Mouse (Mus musculus) embryonic facial prominence, embryonic 15.5 days (tissue): ENCODE data around the gene Ube2v1. TPM values are rescaled to one million over a fixed set of nuclear protein-coding genes. Genes with fewer than 3 reads are reported as not detected.

Source experiments
- ATAC-seq: fragments of 200-750 bp; cut with Nextera tagmentation; 2 replicates; pipeline ENCODE4 v1.8.0; 2017; ENCODE audit warnings: low read depth, moderate TSS enrichment; ENCODE audit not compliant: insufficient number of reproducible peaks, low FRiP score, low TSS enrichment
- H3K27ac ChIP-seq: fragments of 300-500 bp; sonication (generic); replicated peaks from 2 replicates; pipeline ENCODE4 v1.5.1; 2015; ENCODE audit warnings: mild to moderate bottlenecking, inconsistent platforms
- H3K27me3 ChIP-seq: fragments of 300-500 bp; sonication (generic); 2 replicates; pipeline ENCODE4 v1.6.1; 2015; ENCODE audit warnings: inconsistent platforms
- H3K36me3 ChIP-seq: fragments of 300-500 bp; sonication (generic); 2 replicates; pipeline ENCODE4 v1.6.1; 2015; ENCODE audit warnings: mild to moderate bottlenecking, inconsistent platforms
- H3K4me1 ChIP-seq: fragments of 300-500 bp; sonication (generic); 2 replicates; pipeline ENCODE4 v1.6.1; 2015; ENCODE audit warnings: inconsistent platforms
- H3K4me2 ChIP-seq: fragments of 300-500 bp; sonication (generic); replicated peaks from 2 replicates; pipeline ENCODE4 v1.6.1; 2015; ENCODE audit warnings: mild to moderate bottlenecking, inconsistent platforms
- H3K4me3 ChIP-seq: fragments of 300-500 bp; sonication (generic); replicated peaks from 2 replicates; pipeline ENCODE4 v1.5.1; 2015; ENCODE audit warnings: mild to moderate bottlenecking, inconsistent platforms
- H3K9ac ChIP-seq: fragments of 300-500 bp; sonication (generic); 2 replicates; pipeline ENCODE4 v1.6.1; 2015; ENCODE audit warnings: inconsistent platforms
- H3K9me3 ChIP-seq: fragments of 300-500 bp; sonication (generic); replicated peaks from 2 replicates; pipeline ENCODE4 v1.6.1; 2016; ENCODE audit warnings: inconsistent platforms
- WGBS: fragments of 180-500 bp; shearing (Covaris S2); methylation state at CpG from one replicate; pipeline ENCODE4 v1.1.7; 2015; 5-methylcytosine and 5-hydroxymethylcytosine counted together
- polyA plus RNA-seq: library from polyadenylated mRNA; unstranded; fragments of >200 nt; fragmentation: Nextera tagmentation; extraction: Ambion mirVana; gene quantifications from 2 replicates; pipeline ENCODE4 v1.2.1, GENCODE M21; 2015

Gene Ube2v1
- polyA plus RNA-seq, 1 experiment from 2014 or later = 294 TPM

DNA sequence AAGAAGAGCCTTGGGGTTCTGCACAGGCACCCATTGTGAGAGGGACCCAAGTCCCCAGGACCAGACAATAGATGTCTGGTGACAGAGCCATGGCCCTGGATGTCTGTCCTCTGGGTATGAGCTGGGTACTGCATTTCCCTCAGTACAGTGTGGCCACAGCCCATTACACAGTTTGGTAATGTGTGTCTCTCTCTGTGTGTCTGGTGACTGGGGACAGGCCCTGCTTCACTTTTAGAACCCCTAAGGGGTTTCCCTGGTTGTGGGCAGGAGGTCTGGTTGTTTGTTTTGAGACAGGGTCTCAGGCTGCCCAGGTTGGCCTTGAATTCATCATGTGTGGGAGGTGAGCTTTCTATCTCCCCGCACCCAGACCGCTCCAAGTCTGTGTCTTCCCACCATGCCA, 46.6 kb downstream of the Ube2v1 start:
- H3K27me3 ChIP-seq = no peaks in the 10 kb centered on the region
- peaks cover 59% of the 10 kb centered on the region for H3K4me1 ChIP-seq
- no peak for ATAC-seq
- no peak overlapping the region for H3K4me3 ChIP-seq
- no peaks in the 10 kb centered on the region for H3K9me3 ChIP-seq
- H3K4me2 ChIP-seq = no peak overlapping the region
- no peaks in the 10 kb centered on the region for H3K36me3 ChIP-seq
- 54% methylated on average over 2 of the region's 2 CpGs for WGBS
- no peak overlapping the region for H3K9ac ChIP-seq
- H3K27ac ChIP-seq = no peak overlapping the region

- Histone ChIP-seq H3K9me3 (no peaks in the 10 kb centered on the region), H3K4me2 (no peak overlapping the region), H3K36me3 (no peaks in the 10 kb centered on the region), H3K27ac (peak overlapping the region; percentile 73), H3K27me3 (no peaks in the 10 kb centered on the region), H3K4me1 (peaks cover 50% of the 10 kb centered on the region), H3K9ac (no peak overlapping the region), H3K4me3 (no peak overlapping the region)
- 21% methylated on average over 10 of the region's 10 CpGs for WGBS
- no peak for ATAC-seq
Observed at GRCm38 (mm10) chr2:167583161-167583952, 48.5 kb downstream of the Ube2v1 start.

- WGBS = 36% methylated on average over 5 of the region's 5 CpGs
- Histone ChIP-seq H3K9ac (no peak overlapping the region), H3K27ac (no peak overlapping the region), H3K4me2 (no peak overlapping the region), H3K36me3 (no peaks in the 10 kb centered on the region), H3K4me3 (no peak overlapping the region), H3K27me3 (no peaks in the 10 kb centered on the region), H3K4me1 (peaks cover 26% of the 10 kb centered on the region), H3K9me3 (no peaks in the 10 kb centered on the region)
- ATAC-seq = no peak
Observed at GRCm38 (mm10) chr2:167578521-167578920, 53.4 kb downstream of the Ube2v1 start.

- Histone ChIP-seq H3K9me3 (no peaks in the 10 kb centered on the region), H3K36me3 (no peaks in the 10 kb centered on the region), H3K4me1 (peaks cover 17% of the 10 kb centered on the region; the same call in 1 of the 2 replicates), H3K4me3 (no peak overlapping the region), H3K9ac (no peak overlapping the region), H3K27me3 (no peaks in the 10 kb centered on the region), H3K4me2 (no peak overlapping the region), H3K27ac (no peak overlapping the region; the same call in 1 of the 2 replicates)
- ATAC-seq = no peak
- 48% methylated on average over 9 of the region's 9 CpGs for WGBS
Observed at GRCm38 (mm10) chr2:167577186-167577785, 54.6 kb downstream of the Ube2v1 start.

- H3K9me3 ChIP-seq = no peaks in the 10 kb centered on the region
- no peak overlapping the region for H3K9ac ChIP-seq
- H3K4me3 ChIP-seq = no peak overlapping the region
- H3K27ac ChIP-seq = no peak overlapping the region
- peaks cover 25% of the 10 kb centered on the region; the same call in 1 of the 2 replicates for H3K4me1 ChIP-seq
- no peaks in the 10 kb centered on the region for H3K36me3 ChIP-seq
- no peak overlapping the region for H3K4me2 ChIP-seq
- no peaks in the 10 kb centered on the region for H3K27me3 ChIP-seq
- 77% methylated on average over 8 of the region's 8 CpGs for WGBS
- no peak for ATAC-seq
Observed at GRCm38 (mm10) chr2:167576121-167576620, 55.7 kb downstream of the Ube2v1 start.

- no peak overlapping the region for H3K9ac ChIP-seq
- H3K36me3 ChIP-seq = no peaks in the 10 kb centered on the region
- H3K4me2 ChIP-seq = no peak overlapping the region
- ATAC-seq = no peak
- H3K27ac ChIP-seq = no peak overlapping the region
- H3K4me1 ChIP-seq = peaks cover 31% of the 10 kb centered on the region
- no peak overlapping the region for H3K4me3 ChIP-seq
- H3K27me3 ChIP-seq = no peaks in the 10 kb centered on the region
- WGBS = 72% methylated on average over 7 of the region's 7 CpGs
- no peaks in the 10 kb centered on the region for H3K9me3 ChIP-seq
Observed at GRCm38 (mm10) chr2:167575581-167575980, 56.3 kb downstream of the Ube2v1 start.

GRCm38 (mm10) chr2:167574814-167575213, 57.1 kb downstream of the Ube2v1 start:
- 53% methylated on average over 9 of the region's 9 CpGs for WGBS
- Histone ChIP-seq H3K4me2 (no peak overlapping the region), H3K27ac (no peak overlapping the region; the same call in 1 of the 2 replicates), H3K9ac (no peak overlapping the region), H3K27me3 (no peaks in the 10 kb centered on the region), H3K4me3 (no peak overlapping the region), H3K36me3 (no peaks in the 10 kb centered on the region), H3K4me1 (peaks cover 39% of the 10 kb centered on the region), H3K9me3 (no peaks in the 10 kb centered on the region)
- no peak for ATAC-seq

DNA sequence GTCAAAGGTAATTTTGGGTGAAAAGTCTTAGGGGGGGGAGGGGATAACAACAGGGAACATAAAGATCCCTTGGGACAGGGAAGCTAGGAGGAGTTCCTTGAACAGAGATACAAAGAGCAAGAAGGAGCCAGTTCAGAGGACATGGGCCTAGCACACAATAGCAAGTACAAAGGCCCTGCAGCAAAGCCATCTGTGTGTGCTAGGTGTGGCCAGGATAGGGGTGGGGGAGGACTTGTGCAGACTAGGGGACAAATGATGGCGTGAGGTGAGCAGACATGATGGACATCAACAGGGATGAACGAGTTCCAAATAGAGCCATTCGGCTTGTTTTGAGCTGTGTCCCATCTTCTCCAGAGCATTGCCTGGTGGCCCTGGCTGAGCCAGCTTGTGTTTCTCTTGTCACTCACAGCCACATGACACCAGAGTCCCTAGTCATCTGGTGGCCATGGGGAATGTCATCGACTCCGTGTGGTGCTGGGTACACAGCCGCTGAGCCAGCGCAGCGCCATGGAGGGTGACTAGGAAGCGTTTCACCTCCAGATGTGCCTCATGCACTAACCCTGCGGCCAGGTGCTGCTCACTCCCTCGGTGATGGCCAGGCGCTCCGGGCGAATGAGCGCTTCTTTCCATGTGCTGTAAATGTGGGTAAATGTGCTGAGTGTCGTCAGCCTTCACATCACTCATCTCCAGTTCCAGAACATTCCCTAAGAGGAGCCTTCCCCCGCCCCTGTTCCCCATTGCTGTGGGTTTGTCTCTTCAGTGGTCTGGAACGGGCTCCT, 60.3 kb downstream of the Ube2v1 start:
- no peak overlapping the region for H3K9ac ChIP-seq
- H3K27ac ChIP-seq = peak overlapping the region; percentile 91; the same call in 1 of the 2 replicates
- no peak for ATAC-seq
- no peaks in the 10 kb centered on the region for H3K9me3 ChIP-seq
- H3K4me1 ChIP-seq = peaks cover 49% of the 10 kb centered on the region
- H3K27me3 ChIP-seq = no peaks in the 10 kb centered on the region
- 70% methylated on average over 18 of the region's 18 CpGs for WGBS
- H3K4me3 ChIP-seq = no peak overlapping the region
- no peak overlapping the region for H3K4me2 ChIP-seq
- no peaks in the 10 kb centered on the region for H3K36me3 ChIP-seq

DNA sequence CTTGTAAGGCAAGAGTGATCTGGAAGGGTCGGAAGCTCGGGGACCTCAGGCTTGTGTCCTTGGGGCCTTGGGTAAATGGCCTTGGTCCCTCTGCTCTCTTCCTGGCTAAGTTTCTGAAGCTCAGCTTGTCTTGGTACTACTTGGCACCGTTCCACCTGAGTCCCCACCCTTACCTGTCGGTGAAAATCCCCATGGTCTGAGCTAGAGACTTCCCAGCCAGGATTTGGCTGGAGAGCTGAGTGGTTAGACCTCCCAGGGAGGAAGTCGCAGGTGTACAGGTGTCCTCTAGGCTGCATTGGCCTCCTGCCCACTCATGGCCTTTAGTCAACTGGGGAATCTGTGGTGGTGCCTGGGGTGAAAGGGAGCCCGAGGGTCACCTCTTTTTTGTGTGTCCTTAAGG, 61.1 kb downstream of the Ube2v1 start:
- Histone ChIP-seq H3K4me2 (no peak overlapping the region), H3K4me3 (no peak overlapping the region), H3K27ac (peak overlapping the region; percentile 91), H3K9ac (no peak overlapping the region), H3K9me3 (no peaks in the 10 kb centered on the region), H3K4me1 (peaks cover 54% of the 10 kb centered on the region), H3K36me3 (no peaks in the 10 kb centered on the region), H3K27me3 (no peaks in the 10 kb centered on the region)
- 83% methylated on average over 6 of the region's 6 CpGs for WGBS
- no peak for ATAC-seq

- peaks cover 61% of the 10 kb centered on the region for H3K4me1 ChIP-seq
- no peaks in the 10 kb centered on the region for H3K36me3 ChIP-seq
- H3K27ac ChIP-seq = peak overlapping the region; percentile 91
- H3K27me3 ChIP-seq = no peaks in the 10 kb centered on the region
- H3K9me3 ChIP-seq = no peaks in the 10 kb centered on the region
- H3K4me3 ChIP-seq = no peak overlapping the region
- H3K9ac ChIP-seq = no peak overlapping the region
- ATAC-seq = peak; percentile 67
- H3K4me2 ChIP-seq = peak overlapping the region; percentile 10; the same call in 1 of the 2 replicates
- 24% methylated on average over 13 of the region's 13 CpGs for WGBS
Observed at GRCm38 (mm10) chr2:167569934-167570651, 61.8 kb downstream of the Ube2v1 start.
